Comparison of ENCODE assay signal across 14 mouse cellular contexts in the genomic region with DNA sequence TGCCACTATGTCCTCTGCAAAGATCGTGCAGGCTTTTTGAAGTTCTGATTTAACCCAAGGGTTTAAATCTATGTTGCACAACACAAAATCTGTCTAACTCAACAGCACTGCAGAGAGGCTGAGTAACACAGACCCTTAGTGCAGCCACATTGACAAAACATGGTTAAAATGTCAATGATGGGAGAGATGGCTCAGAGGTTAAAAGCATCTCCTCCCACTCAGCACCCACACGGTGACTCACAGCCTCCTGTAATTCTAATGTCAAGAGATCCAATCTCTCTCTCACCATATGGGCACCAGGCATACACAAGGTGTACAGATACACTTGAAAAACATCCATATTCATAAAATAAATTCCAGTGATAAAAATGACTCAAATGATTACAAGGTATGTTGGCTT.
"Had no signal": no experiment of that assay in that cellular context is flagged by ENCODE, and none has a peak within 500 bp of the region (broad histone marks: within the 10 kb centered on the region; RNA-seq: fewer than 3 reads in every experiment).

No protein-coding gene starts in this region.

- DNase-seq: kidney, adult 18-20 months; kidney, postnatal 25 days; left cerebral cortex, postnatal 4 days; liver, postnatal 0 days; lung, embryonic 14.5 days; retina, postnatal 1 day; spleen, adult 18-20 months; thymus, postnatal 25 days had no signal

- ATAC-seq: hindbrain, postnatal 0 days; inflammation-experienced regulatory T-cells, adult 6 months; intestine, embryonic 16.5 days; liver, postnatal 0 days; lung, postnatal 0 days; midbrain, embryonic 13.5 days; midbrain, embryonic 16.5 days had no signal
